Mouse (Mus musculus): ENCODE data around the gene Vav2. TPM values are rescaled to one million over a fixed set of nuclear protein-coding genes. Genes with fewer than 3 reads are reported as not detected.

Vav2 gene
- total and polyA plus RNA-seq, 2 experiments from 2014 or later: 7.1 to 39.6 TPM

GRCm38 (mm10) chr2:27262984-27263383, 163.8 kb downstream of the Vav2 start:
- ATAC-seq: no peak

GRCm38 (mm10) chr2:27251434-27251833, 175.4 kb downstream of the Vav2 start:
- H3K27ac ChIP-seq (ENCODE audit: low read depth, low read length): no peak overlapping the region
- H3K36me3 ChIP-seq (ENCODE audit: insufficient read depth): no peaks in the 10 kb centered on the region
- DNase-seq (no peak), ATAC-seq (no peak)
- H3K4me1 ChIP-seq (ENCODE audit: insufficient read depth): no peaks in the 10 kb centered on the region
- no peaks in the 10 kb centered on the region for H3K9me3 ChIP-seq (ENCODE audit: low read length)
- H3K27me3 ChIP-seq (ENCODE audit: insufficient read depth, low read length): no peaks in the 10 kb centered on the region
- H3K9ac ChIP-seq: no peak overlapping the region
- H3K4me2 ChIP-seq (ENCODE audit: low read depth): no peak overlapping the region
- H3K4me3 ChIP-seq (ENCODE audit: low read depth, low read length): no peak overlapping the region
- TF ChIP-seq CTCF (IDR thresholded peaks at IDR 0.05; ENCODE audit: low read depth): 0 out of 2 replicates have a peak, but pooled peaks have one; percentile 3

More at GRCm38 (mm10) chr2:27262984-27263383, 163.8 kb downstream of the Vav2 start:
- 96% methylated on average over 4 of the region's 4 CpGs for WGBS
- no peak overlapping the region for H3K27ac ChIP-seq (ENCODE audit: low read depth, low read length)
- H3K27me3 ChIP-seq (ENCODE audit: insufficient read depth, low read length): no peaks in the 10 kb centered on the region
- H3K4me3 ChIP-seq (ENCODE audit: low read depth, low read length): no peak overlapping the region
- no peaks in the 10 kb centered on the region for H3K9me3 ChIP-seq (ENCODE audit: low read length)
- H3K4me2 ChIP-seq (ENCODE audit: low read depth): no peak overlapping the region
- H3K36me3 ChIP-seq (ENCODE audit: insufficient read depth): peaks cover 28% of the 10 kb centered on the region; the same call in 1 of the 2 replicates
- no peak for TF ChIP-seq CTCF (IDR thresholded peaks at IDR 0.05; ENCODE audit: low read depth)
- no peaks in the 10 kb centered on the region for H3K4me1 ChIP-seq (ENCODE audit: insufficient read depth)
- H3K9ac ChIP-seq: no peak overlapping the region
- DNase-seq: no peak

- no peaks in the 10 kb centered on the region for H3K4me1 ChIP-seq (ENCODE audit: insufficient read depth)
- H3K4me3 ChIP-seq (ENCODE audit: low read depth, low read length): no peak within 1 kb of the TSS
- H3K4me2 ChIP-seq (ENCODE audit: low read depth): no peak within 1 kb of the TSS
- ATAC-seq (no peak), DNase-seq (no peak)
- H3K9me3 ChIP-seq (ENCODE audit: low read length): no peaks in the 10 kb centered on the region
- 87% methylated on average over 2 of the region's 2 CpGs for whole genome bisulfite sequencing
- no peak for TF ChIP-seq CTCF (IDR thresholded peaks at IDR 0.05; ENCODE audit: low read depth)
- H3K27ac ChIP-seq (ENCODE audit: low read depth, low read length): no peak within 1 kb of the TSS
- H3K9ac ChIP-seq: no peak within 1 kb of the TSS
- H3K27me3 ChIP-seq (ENCODE audit: insufficient read depth, low read length): no peaks in the 10 kb centered on the region
- H3K36me3 ChIP-seq (ENCODE audit: insufficient read depth): no peaks in the 10 kb centered on the region
These were observed 178.6 kb downstream of the Vav2 start, which contains the start of gene Sardh for GRCm38 (mm10) chr2:27248211-27248610. TSS of gene Sardh (minus strand) at chr2:27248337.

DNA sequence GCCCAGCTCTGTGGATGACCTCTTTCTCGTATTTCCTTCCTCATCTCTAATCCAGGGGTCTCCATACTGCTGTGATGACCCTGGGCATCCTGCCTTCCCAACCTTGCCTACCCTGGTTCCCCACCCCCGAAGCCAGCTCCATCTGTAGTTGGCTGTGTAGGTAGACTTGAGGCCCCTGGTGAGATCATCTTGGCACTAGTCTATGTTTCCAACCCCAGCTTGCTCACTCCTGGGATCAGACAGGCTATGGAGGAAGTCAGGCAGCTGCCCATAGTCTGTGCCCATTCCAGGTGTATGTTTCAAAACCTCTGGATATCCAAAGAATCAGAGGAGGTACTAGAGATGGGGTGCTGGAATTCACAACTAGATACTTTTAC, 179.4 kb downstream of the Vav2 start:
- Histone ChIP-seq H3K4me3 (ENCODE audit: low read depth, low read length) (no peak overlapping the region), H3K36me3 (ENCODE audit: insufficient read depth) (no peaks in the 10 kb centered on the region), H3K27me3 (ENCODE audit: insufficient read depth, low read length) (no peaks in the 10 kb centered on the region), H3K4me1 (ENCODE audit: insufficient read depth) (no peaks in the 10 kb centered on the region), H3K9ac (no peak overlapping the region), H3K9me3 (ENCODE audit: low read length) (no peaks in the 10 kb centered on the region), H3K27ac (ENCODE audit: low read depth, low read length) (no peak overlapping the region), H3K4me2 (ENCODE audit: low read depth) (no peak overlapping the region)
- 53% methylated on average over 2 of the region's 2 CpGs for WGBS
- ATAC-seq (peak; percentile 27; the same call in 1 of the 2 replicates), DNase-seq (no peak)
- TF ChIP-seq CTCF (IDR thresholded peaks at IDR 0.05; ENCODE audit: low read depth): no peak

- H3K4me1 ChIP-seq (ENCODE audit: insufficient read depth): no peaks in the 10 kb centered on the region
- H3K4me2 ChIP-seq (ENCODE audit: low read depth): peak overlapping the region; percentile 21; the same call in 1 of the 2 replicates
- no peak overlapping the region for H3K4me3 ChIP-seq (ENCODE audit: low read depth, low read length)
- H3K36me3 ChIP-seq (ENCODE audit: insufficient read depth): no peaks in the 10 kb centered on the region
- H3K27ac ChIP-seq (ENCODE audit: low read depth, low read length): no peak overlapping the region
- H3K9me3 ChIP-seq (ENCODE audit: low read length): no peaks in the 10 kb centered on the region
- no peaks in the 10 kb centered on the region for H3K27me3 ChIP-seq (ENCODE audit: insufficient read depth, low read length)
- 35% methylated on average over 7 of the region's 7 CpGs for WGBS
- H3K9ac ChIP-seq: no peak overlapping the region
- peak; percentile 69 for DNase-seq
- TF ChIP-seq CTCF (IDR thresholded peaks at IDR 0.05; ENCODE audit: low read depth): no peak
- ATAC-seq: peak; percentile 93
These were observed 179.9 kb downstream of the Vav2 start for GRCm38 (mm10) chr2:27246712-27247486.

DNA sequence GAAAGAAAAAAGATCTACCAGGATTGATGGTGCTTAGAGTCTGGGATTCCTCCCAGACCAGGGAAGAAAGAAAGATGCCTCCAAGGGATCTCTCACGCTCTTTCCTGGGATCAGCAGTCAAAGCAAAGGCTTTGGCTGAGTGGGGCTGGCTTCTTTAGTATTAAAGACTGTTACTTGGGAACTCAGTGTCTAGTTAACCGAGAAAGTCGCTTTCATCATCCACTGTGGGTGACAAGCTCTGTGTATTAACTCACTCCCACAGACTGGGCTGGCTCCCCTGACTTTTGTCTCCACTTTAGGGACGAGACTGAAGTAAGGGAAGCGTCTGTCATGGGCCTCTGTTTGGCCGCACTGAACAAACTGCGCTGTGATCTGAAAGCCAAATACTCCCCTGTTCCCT, 180.9 kb downstream of the Vav2 start:
- H3K4me2 ChIP-seq (ENCODE audit: low read depth): no peak overlapping the region
- TF ChIP-seq CTCF (IDR thresholded peaks at IDR 0.05; ENCODE audit: low read depth): no peak

GRCm38 (mm10) chr2:27237342-27237741, 189.5 kb downstream of the Vav2 start:
- peak; percentile 72 for DNase-seq

More for the DNA sequence above, 180.9 kb downstream of the Vav2 start:
- WGBS: 55% methylated on average over 7 of the region's 7 CpGs
- no peaks in the 10 kb centered on the region for H3K9me3 ChIP-seq (ENCODE audit: low read length)
- H3K4me1 ChIP-seq (ENCODE audit: insufficient read depth): no peaks in the 10 kb centered on the region
- no peaks in the 10 kb centered on the region for H3K27me3 ChIP-seq (ENCODE audit: insufficient read depth, low read length)
- no peak overlapping the region for H3K9ac ChIP-seq
- H3K4me3 ChIP-seq (ENCODE audit: low read depth, low read length): no peak overlapping the region
- ATAC-seq (no peak), DNase-seq (no peak)
- no peak overlapping the region for H3K27ac ChIP-seq (ENCODE audit: low read depth, low read length)
- no peaks in the 10 kb centered on the region for H3K36me3 ChIP-seq (ENCODE audit: insufficient read depth)

More at GRCm38 (mm10) chr2:27237342-27237741, 189.5 kb downstream of the Vav2 start:
- ATAC-seq: peak; percentile 45
- Histone ChIP-seq H3K27ac (ENCODE audit: low read depth, low read length) (no peak overlapping the region), H3K9me3 (ENCODE audit: low read length) (no peaks in the 10 kb centered on the region), H3K4me2 (ENCODE audit: low read depth) (no peak overlapping the region), H3K4me3 (ENCODE audit: low read depth, low read length) (no peak overlapping the region), H3K4me1 (ENCODE audit: insufficient read depth) (no peaks in the 10 kb centered on the region), H3K36me3 (ENCODE audit: insufficient read depth) (no peaks in the 10 kb centered on the region), H3K27me3 (ENCODE audit: insufficient read depth, low read length) (no peaks in the 10 kb centered on the region), H3K9ac (no peak overlapping the region)
- peak; percentile 91 for TF ChIP-seq CTCF (IDR thresholded peaks at IDR 0.05; ENCODE audit: low read depth)
- WGBS: 23% methylated on average over 4 of the region's 4 CpGs

All from forebrain, postnatal 0 days (tissue).